Mouse (Mus musculus) liver, embryonic 14.5 days (tissue): ENCODE results near the gene Taok1.

ENCODE experiments used
- CTCF ChIP-seq: IDR thresholded peaks from 2 replicates; pipeline ENCODE4 v1.5.1; 2016; ENCODE audit warnings: antibody characterized with exemption, low read depth, control low read depth
- EP300 ChIP-seq: IDR thresholded peaks from 2 replicates; pipeline ENCODE4 v1.6.1; 2016; ENCODE audit warnings: antibody characterized with exemption, low read depth

- no peak for TF ChIP-seq CTCF
- no peak for TF ChIP-seq EP300
These were observed 94.5 kb downstream of the Taok1 start for GRCm38 (mm10) chr11:77512891-77513810.
